Mouse (Mus musculus): ENCODE measurements at regions not wholly inside any gene's neighbourhood (a gene's known extent, or its start where the extent isn't known, plus 50 kb on each side); places are given as distances from the start of the nearest gene placed in this dataset.

- no peak for TF ChIP-seq CTCF (IDR thresholded peaks at IDR 0.05; ENCODE audit: borderline replicate concordance, control insufficient read depth, extremely low read depth, insufficient read depth, low read length, poor library complexity)
- TF ChIP-seq POLR2A (IDR thresholded peaks at IDR 0.05; ENCODE audit: control insufficient read depth, extremely low read depth, insufficient read depth, low read length, poor library complexity) = no peak
Measured at GRCm38 (mm10) chr2:169445877-169446276, 141.7 kb downstream of the Gm11011 start.

Data from thymus, adult 2 months (tissue).